Mouse (Mus musculus): ENCODE results near the gene Scrn2. TPM values are rescaled to one million over a fixed set of nuclear protein-coding genes. Genes with fewer than 3 reads are reported as not detected.

Scrn2 gene
- total RNA-seq, 1 experiment: 16.5 TPM

DNA sequence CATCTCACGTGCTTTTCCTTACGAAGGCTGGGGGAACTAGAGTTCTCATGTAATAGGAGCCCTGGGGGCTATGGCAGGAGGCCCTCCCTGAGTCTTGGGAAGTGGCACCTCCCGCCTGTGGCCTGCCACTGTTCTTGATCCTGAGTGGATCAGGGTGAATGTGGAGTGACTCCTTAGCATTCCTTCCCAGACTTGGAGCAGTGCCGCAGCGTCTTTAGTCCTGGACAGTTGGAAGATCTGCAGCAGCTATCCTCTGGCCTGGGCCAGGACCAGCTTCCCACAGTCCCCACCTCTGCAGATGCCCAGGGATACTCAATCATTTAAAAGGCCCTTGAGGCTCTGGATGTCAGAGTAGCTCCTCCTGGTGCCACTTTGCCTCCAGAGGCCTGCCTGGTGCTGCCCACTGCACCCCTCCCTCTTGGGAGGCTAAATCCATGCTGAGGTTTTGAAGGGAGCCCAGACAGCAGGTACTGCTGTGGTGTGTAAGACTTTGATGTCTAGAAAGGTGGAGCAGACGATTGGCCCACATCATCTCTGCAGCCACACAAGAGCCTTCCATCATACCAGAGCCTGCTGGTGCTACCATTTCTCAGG, 19.9 kb downstream of the Scrn2 start:
- no peak overlapping the region for H3K9ac ChIP-seq (ENCODE audit: insufficient read depth, low read depth, low read length, poor library complexity, severe bottlenecking)
- H3K4me1 ChIP-seq (ENCODE audit: control insufficient read depth in 2 of 2, insufficient read depth in 2 of 2, low read length in 2 of 2, poor library complexity in 1 of 2): peaks cover 3 to 13% of the 10 kb centered on the region in 2 experiments; a peak in 3 of 4 replicates
- H3K4me3 ChIP-seq (ENCODE audit: insufficient read depth in 1 of 2, low read depth in 1 of 2, low read length in 2 of 2, poor library complexity in 1 of 2, severe bottlenecking in 1 of 2): no peak overlapping the region
- no peak for DNase-seq (ENCODE audit: low read depth, low spot score)
- H3K27ac ChIP-seq (ENCODE audit: insufficient read depth, low read depth, low read length, poor library complexity, severe bottlenecking): no peak overlapping the region
- no peaks in the 10 kb centered on the region for H3K9me3 ChIP-seq (ENCODE audit: control insufficient read depth, insufficient read depth, low read depth, low read length)
- in situ Hi-C loops (cut with MboI; ENCODE audit: low sequenced_read_pairs in 2 of 2, unreplicated experiment in 2 of 2): no loop called here
- TF ChIP-seq CHD2 (IDR thresholded peaks at IDR 0.05; ENCODE audit: low read depth, low read length) (no peak), ZC3H11A (IDR thresholded peaks at IDR 0.05; ENCODE audit: borderline replicate concordance, low read depth, low read length) (no peak), HCFC1 (IDR thresholded peaks at IDR 0.05; ENCODE audit: borderline replicate concordance, insufficient read depth, low read length) (no peak), ZNF384 (IDR thresholded peaks at IDR 0.05; ENCODE audit: low read depth, low read length) (no peak), MAFK (IDR thresholded peaks at IDR 0.05; ENCODE audit: insufficient read depth, low read depth, low read length) (no peak)
- peaks cover 18% of the 10 kb centered on the region; the same call in 1 of the 2 replicates for H3K36me3 ChIP-seq (ENCODE audit: control insufficient read depth, insufficient read depth, low read length, poor library complexity, severe bottlenecking)

DNA sequence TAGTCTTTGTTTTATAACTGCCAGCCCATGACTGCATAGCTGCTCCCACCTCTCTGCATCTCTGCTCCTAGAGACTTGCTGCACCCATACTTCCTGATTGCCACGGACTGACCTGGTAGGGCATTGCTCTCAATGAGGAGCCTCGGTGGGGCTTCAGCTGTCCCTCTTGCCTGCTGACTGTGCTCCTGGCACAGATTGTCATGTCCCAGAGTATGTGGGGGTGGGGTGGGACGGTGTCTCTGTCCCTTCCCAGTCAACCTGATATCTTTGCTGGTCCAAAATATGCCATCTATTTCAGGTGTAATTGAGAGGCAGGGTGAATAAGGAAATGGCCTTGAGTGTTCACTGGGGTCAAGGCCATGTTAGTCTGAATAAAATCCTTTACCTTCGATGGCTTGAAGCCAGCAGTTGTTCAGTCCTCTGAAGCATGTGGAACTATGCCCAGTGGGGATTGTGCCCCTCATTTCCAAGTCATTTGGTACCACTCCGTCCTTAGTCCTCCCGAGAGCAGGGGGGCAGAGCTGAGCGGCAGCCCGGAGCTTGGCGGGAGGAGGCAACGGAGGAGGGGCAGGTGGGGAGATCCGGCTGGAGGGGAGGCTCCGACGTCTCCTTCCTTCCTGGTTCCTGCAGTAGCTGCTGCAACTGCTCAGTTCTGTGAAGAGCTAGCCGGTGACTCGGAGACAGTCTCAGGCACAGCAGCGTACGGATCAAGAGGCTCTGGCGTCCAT, 20.6 kb downstream of the Scrn2 start, which contains the start of gene Osbpl7:
Gene Osbpl7, plus strand, starts transcription at position 413 of the 728 bp plus-strand sequence.
- peak within 1 kb of the TSS; percentile 64 to 66 for H3K4me3 ChIP-seq (ENCODE audit: insufficient read depth in 1 of 2, low read depth in 1 of 2, low read length in 2 of 2, poor library complexity in 1 of 2, severe bottlenecking in 1 of 2)

DNA sequence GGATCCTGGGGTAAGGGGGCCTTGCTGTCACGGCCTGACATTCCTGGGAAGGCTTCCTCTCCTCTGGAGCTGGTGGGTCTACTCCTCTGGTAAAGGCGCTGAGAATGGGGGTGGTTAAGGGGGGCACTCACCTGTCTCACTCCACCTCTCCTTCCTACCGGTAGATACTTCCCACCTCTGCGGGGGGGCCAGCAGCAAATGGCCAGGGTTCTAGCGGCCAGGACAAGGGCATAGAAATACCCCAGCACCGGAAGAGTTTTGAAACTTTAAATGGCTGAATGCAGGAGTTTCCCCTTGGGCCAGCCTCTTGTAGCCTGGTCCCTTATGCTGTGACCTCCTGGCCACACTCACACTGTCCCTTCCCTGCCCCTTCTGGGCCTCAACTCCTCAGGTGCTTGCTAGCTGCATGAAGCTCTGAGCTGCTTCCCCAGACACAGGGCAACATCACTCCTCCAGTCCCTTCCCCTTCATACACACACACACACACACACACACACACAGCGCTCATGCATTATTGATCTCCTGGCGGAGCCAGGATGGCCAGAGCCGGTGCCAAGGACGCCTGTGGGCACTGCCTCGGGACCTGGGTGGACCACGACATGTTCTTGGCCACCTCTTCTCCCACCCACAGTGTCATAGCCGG, 21.3 kb downstream of the Scrn2 start:
- Histone ChIP-seq H3K9ac (ENCODE audit: insufficient read depth, low read depth, low read length, poor library complexity, severe bottlenecking) (peak overlapping the region; percentile 66), H3K9me3 (ENCODE audit: control insufficient read depth, insufficient read depth, low read depth, low read length) (no peaks in the 10 kb centered on the region), H3K4me3 (ENCODE audit: insufficient read depth in 1 of 2, low read depth in 1 of 2, low read length in 2 of 2, poor library complexity in 1 of 2, severe bottlenecking in 1 of 2) (peak overlapping the region; percentile 64 to 66), H3K36me3 (ENCODE audit: control insufficient read depth, insufficient read depth, low read length, poor library complexity, severe bottlenecking) (peaks cover 19% of the 10 kb centered on the region; the same call in 1 of the 2 replicates), H3K27ac (ENCODE audit: insufficient read depth, low read depth, low read length, poor library complexity, severe bottlenecking) (no peak overlapping the region), H3K4me1 (ENCODE audit: control insufficient read depth in 2 of 2, insufficient read depth in 2 of 2, low read length in 2 of 2, poor library complexity in 1 of 2) (peaks cover 3 to 13% of the 10 kb centered on the region in 2 experiments; a peak in 3 of 4 replicates)
- TF ChIP-seq ZNF384 (IDR thresholded peaks at IDR 0.05; ENCODE audit: low read depth, low read length) (no peak), CHD2 (IDR thresholded peaks at IDR 0.05; ENCODE audit: low read depth, low read length) (no peak), MAFK (IDR thresholded peaks at IDR 0.05; ENCODE audit: insufficient read depth, low read depth, low read length) (no peak), ZC3H11A (IDR thresholded peaks at IDR 0.05; ENCODE audit: borderline replicate concordance, low read depth, low read length) (no peak), HCFC1 (IDR thresholded peaks at IDR 0.05; ENCODE audit: borderline replicate concordance, insufficient read depth, low read length) (no peak)
- no peak for DNase-seq (ENCODE audit: low read depth, low spot score)
- in situ Hi-C loops (cut with MboI; ENCODE audit: low sequenced_read_pairs in 2 of 2, unreplicated experiment in 2 of 2): no loop called here

More for the DNA sequence above, 20.6 kb downstream of the Scrn2 start, which contains the start of gene Osbpl7:
- TF ChIP-seq ZC3H11A (IDR thresholded peaks at IDR 0.05; ENCODE audit: borderline replicate concordance, low read depth, low read length): no peak
- no peak for TF ChIP-seq MAFK (IDR thresholded peaks at IDR 0.05; ENCODE audit: insufficient read depth, low read depth, low read length)
- TF ChIP-seq CHD2 (IDR thresholded peaks at IDR 0.05; ENCODE audit: low read depth, low read length): no peak
- no peak for TF ChIP-seq ZNF384 (IDR thresholded peaks at IDR 0.05; ENCODE audit: low read depth, low read length)
- TF ChIP-seq HCFC1 (IDR thresholded peaks at IDR 0.05; ENCODE audit: borderline replicate concordance, insufficient read depth, low read length): no peak
- Histone ChIP-seq H3K9ac (ENCODE audit: insufficient read depth, low read depth, low read length, poor library complexity, severe bottlenecking) (peak within 1 kb of the TSS; percentile 66), H3K36me3 (ENCODE audit: control insufficient read depth, insufficient read depth, low read length, poor library complexity, severe bottlenecking) (peaks cover 18% of the 10 kb centered on the region; the same call in 1 of the 2 replicates), H3K27ac (ENCODE audit: insufficient read depth, low read depth, low read length, poor library complexity, severe bottlenecking) (no peak within 1 kb of the TSS), H3K9me3 (ENCODE audit: control insufficient read depth, insufficient read depth, low read depth, low read length) (no peaks in the 10 kb centered on the region), H3K4me1 (ENCODE audit: control insufficient read depth in 2 of 2, insufficient read depth in 2 of 2, low read length in 2 of 2, poor library complexity in 1 of 2) (peaks cover 3 to 13% of the 10 kb centered on the region in 2 experiments; a peak in 3 of 4 replicates)
- in situ Hi-C loops (cut with MboI; ENCODE audit: low sequenced_read_pairs in 2 of 2, unreplicated experiment in 2 of 2): no loop called here
- no peak for DNase-seq (ENCODE audit: low read depth, low spot score)

DNA sequence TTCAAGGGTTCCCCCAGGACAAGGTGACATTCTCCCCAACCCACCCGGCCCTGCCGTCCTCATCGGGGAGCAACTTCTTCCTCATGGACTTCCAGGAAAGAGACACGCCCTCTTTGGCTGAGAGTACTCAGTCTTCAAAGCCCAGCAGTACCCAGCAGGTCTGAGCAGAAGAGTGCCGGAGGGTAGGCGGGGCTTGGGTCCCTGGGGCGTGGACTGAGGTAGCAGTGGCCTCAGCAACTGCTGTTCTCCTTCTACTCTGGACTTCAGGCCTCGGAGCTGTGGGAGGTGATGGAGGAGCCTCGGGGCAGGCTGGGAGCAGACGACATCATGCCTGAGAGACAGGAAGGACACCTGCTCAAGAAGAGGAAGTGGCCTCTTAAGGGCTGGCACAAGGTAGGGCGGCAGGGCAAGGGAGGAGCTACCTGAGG, 22.5 kb downstream of the Scrn2 start:
- Histone ChIP-seq H3K9ac (ENCODE audit: insufficient read depth, low read depth, low read length, poor library complexity, severe bottlenecking) (0 out of 2 replicates have a peak overlapping the region, but pooled peaks have one; percentile 8), H3K9me3 (ENCODE audit: control insufficient read depth, insufficient read depth, low read depth, low read length) (no peaks in the 10 kb centered on the region), H3K4me1 (ENCODE audit: control insufficient read depth in 2 of 2, insufficient read depth in 2 of 2, low read length in 2 of 2, poor library complexity in 1 of 2) (peaks cover 3 to 13% of the 10 kb centered on the region in 2 experiments; a peak in 3 of 4 replicates), H3K27ac (ENCODE audit: insufficient read depth, low read depth, low read length, poor library complexity, severe bottlenecking) (no peak overlapping the region), H3K36me3 (ENCODE audit: control insufficient read depth, insufficient read depth, low read length, poor library complexity, severe bottlenecking) (peaks cover 18% of the 10 kb centered on the region; the same call in 1 of the 2 replicates), H3K4me3 (ENCODE audit: insufficient read depth in 1 of 2, low read depth in 1 of 2, low read length in 2 of 2, poor library complexity in 1 of 2, severe bottlenecking in 1 of 2) (peak overlapping the region; percentile 9 to 24; a peak in 2 of 4 replicates)
- DNase-seq (ENCODE audit: low read depth, low spot score): peak; percentile 68
- in situ Hi-C loops (cut with MboI; ENCODE audit: low sequenced_read_pairs in 2 of 2, unreplicated experiment in 2 of 2): no loop called here
- TF ChIP-seq HCFC1 (IDR thresholded peaks at IDR 0.05; ENCODE audit: borderline replicate concordance, insufficient read depth, low read length) (no peak), CHD2 (IDR thresholded peaks at IDR 0.05; ENCODE audit: low read depth, low read length) (no peak), ZC3H11A (IDR thresholded peaks at IDR 0.05; ENCODE audit: borderline replicate concordance, low read depth, low read length) (no peak), ZNF384 (IDR thresholded peaks at IDR 0.05; ENCODE audit: low read depth, low read length) (no peak), MAFK (IDR thresholded peaks at IDR 0.05; ENCODE audit: insufficient read depth, low read depth, low read length) (no peak)

Measured in ES-E14 (cell line).